Mouse (Mus musculus) effector memory CD4-positive, alpha-beta T cell, adult 7 months (primary cell): Measurements from ENCODE around the gene Eloa. TPM values are rescaled to one million over a fixed set of nuclear protein-coding genes. Genes with fewer than 3 reads are reported as not detected.

Experiments
- polyA plus RNA-seq: library from polyadenylated mRNA; unstranded; fragments of 100-300 nt; shearing (Covaris generic); gene quantifications from one replicate; pipeline ENCODE4 v1.2.1, GENCODE M21; 2017

Eloa gene
- 51.7 TPM for polyA plus RNA-seq

DNA sequence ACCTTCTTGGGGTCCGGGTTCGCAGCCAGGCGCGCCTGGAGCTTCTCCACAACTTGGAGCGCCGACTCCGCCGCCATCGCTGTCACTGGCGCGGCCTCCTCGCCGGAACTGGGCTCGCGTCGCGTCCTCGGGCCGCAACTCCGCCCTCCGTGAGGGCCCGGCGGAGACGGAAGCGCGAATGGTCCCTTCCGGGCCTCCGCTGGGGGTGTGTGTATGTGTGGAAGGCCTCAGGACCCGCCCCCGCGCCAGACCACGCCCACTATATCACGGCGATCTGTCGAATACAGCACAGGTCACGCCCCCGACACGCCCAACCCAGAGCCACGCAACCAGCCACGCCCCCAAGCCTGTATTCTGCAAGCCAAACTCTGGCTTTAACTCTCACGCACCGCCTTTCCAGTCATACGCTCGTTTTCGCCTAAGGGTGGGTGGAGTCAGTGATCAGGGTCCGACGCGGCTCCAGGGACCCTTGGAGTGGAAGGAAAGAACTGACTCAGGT, at the start of gene Eloa:
Gene Eloa, minus strand, starts transcription at position 215 of the 499 bp plus-strand sequence.

DNA sequence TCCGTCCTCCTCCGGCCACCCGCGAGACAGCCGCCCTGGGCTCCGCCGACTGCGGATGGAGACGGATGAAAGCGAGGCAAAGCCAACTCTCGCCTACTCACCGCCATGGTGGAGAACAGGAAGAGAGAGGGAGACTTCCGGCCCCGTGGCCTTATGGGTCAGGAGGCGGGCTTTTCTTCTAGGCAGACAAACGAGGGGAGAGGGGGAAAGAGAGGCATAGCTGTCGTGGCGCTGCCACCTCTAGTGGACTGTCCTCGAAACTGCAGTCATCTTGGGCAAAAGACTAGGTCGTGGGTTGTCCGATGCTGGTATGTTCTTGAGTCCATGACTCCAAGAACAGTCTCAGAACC, 31.7 kb upstream of the Eloa start, which contains the start of gene Rpl11:
Gene Rpl11, minus strand, starts transcription at position 182 of the 350 bp plus-strand sequence.

DNA sequence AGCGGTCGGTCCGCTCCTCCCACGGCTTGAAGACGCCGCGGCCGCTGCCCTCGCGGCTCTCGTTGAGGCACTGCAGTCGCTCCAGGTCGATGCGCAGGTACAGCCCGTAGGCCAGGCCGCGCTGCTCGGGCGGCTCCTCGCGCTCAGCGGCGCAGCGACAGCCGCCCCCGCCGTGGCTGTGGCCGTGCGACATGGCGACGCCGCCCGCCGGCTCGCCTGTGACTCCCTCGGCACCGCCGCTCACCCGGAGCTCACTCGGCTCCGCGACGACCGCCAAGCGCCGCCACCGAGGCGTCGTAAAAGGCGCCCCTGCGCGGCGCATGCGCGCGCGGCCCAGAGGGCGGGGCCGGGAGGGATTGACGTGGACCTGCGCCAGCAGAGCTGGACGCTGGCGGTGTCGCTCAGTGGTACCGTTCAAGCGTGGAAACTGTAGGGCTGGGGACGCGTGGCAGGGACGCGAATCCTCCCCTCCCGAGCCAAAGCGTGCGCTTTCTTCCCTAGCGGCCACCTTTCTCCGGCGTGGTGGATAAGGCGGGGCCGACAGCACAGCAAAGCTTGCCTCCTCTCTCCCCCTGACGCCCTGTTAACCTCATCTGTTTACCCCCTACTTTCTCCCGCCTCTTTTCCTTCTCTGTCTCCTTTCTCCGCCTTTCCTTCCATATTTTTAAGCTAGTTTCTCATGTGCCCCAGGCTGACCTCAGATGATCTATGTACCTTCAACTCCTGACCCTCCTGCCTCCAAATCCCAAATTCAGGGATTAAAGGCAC, 34.4 kb downstream of the Eloa start, which contains the start of gene Pithd1:
Gene Pithd1, minus strand, starts transcription at position 322 of the 768 bp plus-strand sequence.

DNA sequence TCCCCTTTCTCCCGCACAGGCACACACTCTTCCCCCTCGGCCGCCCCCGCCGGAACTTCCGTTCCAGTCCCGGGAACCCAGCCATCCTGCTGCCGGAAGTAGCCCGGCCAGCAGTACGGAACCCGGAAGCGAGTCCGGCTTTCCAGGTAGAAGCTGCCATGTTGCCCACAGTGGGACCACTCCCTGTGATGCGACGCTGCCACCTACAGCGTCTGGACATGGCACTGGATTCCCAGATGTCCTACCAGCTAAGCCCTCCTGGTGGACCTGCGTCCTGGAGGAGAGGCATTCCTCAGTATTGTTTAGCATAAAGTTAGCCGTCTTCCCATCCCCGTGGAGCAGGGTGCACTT, 49.0 kb downstream of the Eloa start, which contains the start of gene Lypla2:
Gene Lypla2, minus strand, starts transcription at position 71 of the 351 bp plus-strand sequence.

DNA sequence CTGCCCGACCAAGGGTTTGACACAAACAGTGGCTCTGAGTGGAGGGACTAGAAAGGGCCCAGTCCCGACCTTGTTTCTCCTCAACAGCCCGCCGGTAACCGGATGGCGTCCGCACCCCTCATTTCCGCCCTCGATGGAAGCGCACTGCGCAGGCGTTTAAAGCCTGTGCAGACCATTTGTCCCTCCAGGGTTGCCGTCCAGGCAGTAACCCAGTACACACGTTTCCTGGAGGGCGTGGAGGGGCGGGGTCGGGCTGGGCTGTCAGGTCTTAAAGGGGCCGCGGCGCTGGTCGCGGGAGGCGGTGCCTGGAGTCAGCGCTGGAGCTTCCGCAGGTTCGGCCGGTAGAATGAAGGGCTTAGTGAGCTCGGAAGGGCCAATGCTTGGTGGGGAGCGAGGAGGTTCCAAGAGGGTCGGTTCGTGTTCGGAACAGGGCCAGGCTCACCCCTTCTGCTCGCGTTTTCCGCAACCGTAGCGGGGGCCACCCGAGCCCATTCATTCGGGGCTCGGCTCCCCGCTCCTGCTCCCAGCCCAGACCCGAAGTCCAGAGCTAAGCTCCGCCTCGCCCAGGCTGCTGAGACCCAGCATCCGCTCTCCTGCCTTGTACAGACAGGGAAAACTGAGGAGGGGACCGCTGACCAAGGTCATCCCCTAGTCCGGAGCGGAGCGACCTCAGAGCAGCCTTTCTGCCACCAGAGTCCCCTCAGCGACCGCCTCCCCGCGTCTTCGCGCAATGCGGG, 57.9 kb downstream of the Eloa start, which contains the start of gene Gale:
Gene Gale, plus strand, starts transcription at position 271 of the 737 bp plus-strand sequence.

Other genes with a start within 250 kb of the Eloa start
- 165 TPM for gene Srsf10, start 166.0 kb downstream of the Eloa start, polyA plus RNA-seq
- 183 TPM for gene Pnrc2, start 147.9 kb downstream of the Eloa start, polyA plus RNA-seq
- 1.9 TPM for gene Cnr2, start 126.4 kb downstream of the Eloa start, polyA plus RNA-seq
- 78.3 TPM for gene Fuca1, start 101.0 kb downstream of the Eloa start, polyA plus RNA-seq
- gene Hmgcl, start 75.3 kb downstream of the Eloa start, polyA plus RNA-seq = 38.1 TPM
- 33.1 TPM for gene Gale, start 58.0 kb downstream of the Eloa start, polyA plus RNA-seq
- 249 TPM for gene Lypla2, start 49.1 kb downstream of the Eloa start, polyA plus RNA-seq
- gene Pithd1, start 34.5 kb downstream of the Eloa start, polyA plus RNA-seq = 50.7 TPM
- 306 TPM for gene Rpl11, start 31.7 kb upstream of the Eloa start, polyA plus RNA-seq
- 12.6 TPM for gene Id3, start 121.7 kb upstream of the Eloa start, polyA plus RNA-seq
- gene E2f2, start 150.6 kb upstream of the Eloa start, polyA plus RNA-seq = 2.9 TPM
- gene Asap3, start 184.6 kb upstream of the Eloa start, polyA plus RNA-seq = not detected
- gene Tcea3, start 226.0 kb upstream of the Eloa start, polyA plus RNA-seq = not detected